Mouse (Mus musculus): ENCODE data around the gene Fgfr2. TPM values are rescaled to one million over a fixed set of nuclear protein-coding genes. Genes with fewer than 3 reads are reported as not detected.

Gene Fgfr2
- polyA plus RNA-seq, 1 experiment from 2014 or later, result 11.4 TPM

GRCm38 (mm10) chr7:130935793-130936471 is 2187.2 kb downstream of the Fgfr2 start, which contains the start of gene Htra1:
Htra1 (plus strand) TSS chr7:130936111.
- no peak within 1 kb of the TSS for H3K9ac ChIP-seq (ENCODE audit: low read depth, low read length)
- peaks cover 54% of the 10 kb centered on the region for H3K27me3 ChIP-seq (ENCODE audit: control insufficient read depth, insufficient read depth, low read depth, low read length)
- ATAC-seq (ENCODE audit: low read depth), result no peak

GRCm38 (mm10) chr7:130935421-130935792 is 2187.7 kb downstream of the Fgfr2 start:
- Histone ChIP-seq H3K27me3 (ENCODE audit: control insufficient read depth, insufficient read depth, low read depth, low read length) (peaks cover 54% of the 10 kb centered on the region), H3K4me2 (ENCODE audit: low read depth, low read length) (peak overlapping the region; percentile 57), H3K9me3 (replicated peaks; ENCODE audit: control insufficient read depth, low read length) (no peaks in the 10 kb centered on the region), H3K4me3 (ENCODE audit: low read depth, low read length) (peak overlapping the region; percentile 50), H3K36me3 (ENCODE audit: control insufficient read depth, insufficient read depth) (no peaks in the 10 kb centered on the region), H3K4me1 (ENCODE audit: control insufficient read depth, low read depth, low read length) (no peaks in the 10 kb centered on the region), H3K27ac (ENCODE audit: low read length) (no peak overlapping the region), H3K9ac (ENCODE audit: low read depth, low read length) (no peak overlapping the region)
- no peak for ATAC-seq (ENCODE audit: low read depth)
- WGBS (ENCODE audit: insufficient replicate concordance), result 10% methylated on average over 16 of the region's 16 CpGs

More at GRCm38 (mm10) chr7:130935793-130936471, 2187.2 kb downstream of the Fgfr2 start, which contains the start of gene Htra1:
- H3K4me3 ChIP-seq (ENCODE audit: low read depth, low read length), result peak within 1 kb of the TSS; percentile 50
- H3K4me2 ChIP-seq (ENCODE audit: low read depth, low read length), result peak within 1 kb of the TSS; percentile 57
- H3K27ac ChIP-seq (ENCODE audit: low read length), result no peak within 1 kb of the TSS
- no peaks in the 10 kb centered on the region for H3K9me3 ChIP-seq (replicated peaks; ENCODE audit: control insufficient read depth, low read length)
- H3K4me1 ChIP-seq (ENCODE audit: control insufficient read depth, low read depth, low read length), result no peaks in the 10 kb centered on the region
- 2% methylated on average over 70 of the region's 70 CpGs for WGBS (ENCODE audit: insufficient replicate concordance)
- H3K36me3 ChIP-seq (ENCODE audit: control insufficient read depth, insufficient read depth), result no peaks in the 10 kb centered on the region

GRCm38 (mm10) chr7:130934654-130935053 is 2188.5 kb downstream of the Fgfr2 start:
- H3K4me2 ChIP-seq (ENCODE audit: low read depth, low read length), result no peak overlapping the region
- H3K9ac ChIP-seq (ENCODE audit: low read depth, low read length), result no peak overlapping the region
- no peaks in the 10 kb centered on the region for H3K36me3 ChIP-seq (ENCODE audit: control insufficient read depth, insufficient read depth)
- H3K4me3 ChIP-seq (ENCODE audit: low read depth, low read length), result no peak overlapping the region
- 61% methylated on average over 4 of the region's 4 CpGs for WGBS (ENCODE audit: insufficient replicate concordance)
- ATAC-seq (ENCODE audit: low read depth), result no peak
- H3K4me1 ChIP-seq (ENCODE audit: control insufficient read depth, low read depth, low read length), result no peaks in the 10 kb centered on the region
- H3K9me3 ChIP-seq (replicated peaks; ENCODE audit: control insufficient read depth, low read length), result no peaks in the 10 kb centered on the region
- peaks cover 54% of the 10 kb centered on the region for H3K27me3 ChIP-seq (ENCODE audit: control insufficient read depth, insufficient read depth, low read depth, low read length)
- no peak overlapping the region for H3K27ac ChIP-seq (ENCODE audit: low read length)

GRCm38 (mm10) chr7:130932921-130933320 is 2190.2 kb downstream of the Fgfr2 start:
- Histone ChIP-seq H3K36me3 (ENCODE audit: control insufficient read depth, insufficient read depth) (no peaks in the 10 kb centered on the region), H3K27ac (ENCODE audit: low read length) (no peak overlapping the region), H3K27me3 (ENCODE audit: control insufficient read depth, insufficient read depth, low read depth, low read length) (peaks cover 45% of the 10 kb centered on the region), H3K4me2 (ENCODE audit: low read depth, low read length) (no peak overlapping the region), H3K4me3 (ENCODE audit: low read depth, low read length) (no peak overlapping the region), H3K9ac (ENCODE audit: low read depth, low read length) (no peak overlapping the region), H3K9me3 (replicated peaks; ENCODE audit: control insufficient read depth, low read length) (no peaks in the 10 kb centered on the region), H3K4me1 (ENCODE audit: control insufficient read depth, low read depth, low read length) (no peaks in the 10 kb centered on the region)
- no peak for ATAC-seq (ENCODE audit: low read depth)
- 69% methylated on average over 9 of the region's 9 CpGs for WGBS (ENCODE audit: insufficient replicate concordance)

GRCm38 (mm10) chr7:130930401-130930800 is 2192.7 kb downstream of the Fgfr2 start:
- Histone ChIP-seq H3K4me3 (ENCODE audit: low read depth, low read length) (no peak overlapping the region), H3K9ac (ENCODE audit: low read depth, low read length) (no peak overlapping the region), H3K27me3 (ENCODE audit: control insufficient read depth, insufficient read depth, low read depth, low read length) (peaks cover 20% of the 10 kb centered on the region), H3K27ac (ENCODE audit: low read length) (no peak overlapping the region), H3K9me3 (replicated peaks; ENCODE audit: control insufficient read depth, low read length) (no peaks in the 10 kb centered on the region), H3K4me2 (ENCODE audit: low read depth, low read length) (no peak overlapping the region), H3K36me3 (ENCODE audit: control insufficient read depth, insufficient read depth) (no peaks in the 10 kb centered on the region), H3K4me1 (ENCODE audit: control insufficient read depth, low read depth, low read length) (no peaks in the 10 kb centered on the region)
- 38% methylated on average over 3 of the region's 3 CpGs for WGBS (ENCODE audit: insufficient replicate concordance)
- no peak for ATAC-seq (ENCODE audit: low read depth)

- H3K4me1 ChIP-seq (ENCODE audit: control insufficient read depth, low read depth, low read length), result no peaks in the 10 kb centered on the region
- no peak for ATAC-seq (ENCODE audit: low read depth)
- H3K4me3 ChIP-seq (ENCODE audit: low read depth, low read length), result no peak overlapping the region
- no peaks in the 10 kb centered on the region for H3K36me3 ChIP-seq (ENCODE audit: control insufficient read depth, insufficient read depth)
- no peak overlapping the region for H3K27ac ChIP-seq (ENCODE audit: low read length)
- no peak overlapping the region for H3K9ac ChIP-seq (ENCODE audit: low read depth, low read length)
- no peaks in the 10 kb centered on the region for H3K27me3 ChIP-seq (ENCODE audit: control insufficient read depth, insufficient read depth, low read depth, low read length)
- 49% methylated on average over 13 of the region's 13 CpGs for WGBS (ENCODE audit: insufficient replicate concordance)
- H3K9me3 ChIP-seq (replicated peaks; ENCODE audit: control insufficient read depth, low read length), result no peaks in the 10 kb centered on the region
- H3K4me2 ChIP-seq (ENCODE audit: low read depth, low read length), result no peak overlapping the region
These were observed 2200.0 kb downstream of the Fgfr2 start for GRCm38 (mm10) chr7:130922981-130923731.

- no peaks in the 10 kb centered on the region for H3K36me3 ChIP-seq (ENCODE audit: control insufficient read depth, insufficient read depth)
- ATAC-seq (ENCODE audit: low read depth), result no peak
- H3K27ac ChIP-seq (ENCODE audit: low read length), result no peak overlapping the region
- H3K4me3 ChIP-seq (ENCODE audit: low read depth, low read length), result no peak overlapping the region
- no peaks in the 10 kb centered on the region for H3K27me3 ChIP-seq (ENCODE audit: control insufficient read depth, insufficient read depth, low read depth, low read length)
- no peak overlapping the region for H3K4me2 ChIP-seq (ENCODE audit: low read depth, low read length)
- H3K9ac ChIP-seq (ENCODE audit: low read depth, low read length), result no peak overlapping the region
- H3K4me1 ChIP-seq (ENCODE audit: control insufficient read depth, low read depth, low read length), result no peaks in the 10 kb centered on the region
- no peaks in the 10 kb centered on the region for H3K9me3 ChIP-seq (replicated peaks; ENCODE audit: control insufficient read depth, low read length)
- WGBS (ENCODE audit: insufficient replicate concordance), result 32% methylated on average over 2 of the region's 2 CpGs
These were observed 2204.9 kb downstream of the Fgfr2 start for GRCm38 (mm10) chr7:130918260-130918659.

GRCm38 (mm10) chr7:130914693-130915363 is 2208.3 kb downstream of the Fgfr2 start:
- WGBS (ENCODE audit: insufficient replicate concordance), result 41% methylated on average over 5 of the region's 5 CpGs

More at GRCm38 (mm10) chr7:130914693-130915363, 2208.3 kb downstream of the Fgfr2 start:
- no peak for ATAC-seq (ENCODE audit: low read depth)
- H3K4me1 ChIP-seq (ENCODE audit: control insufficient read depth, low read depth, low read length), result no peaks in the 10 kb centered on the region
- H3K9me3 ChIP-seq (replicated peaks; ENCODE audit: control insufficient read depth, low read length), result no peaks in the 10 kb centered on the region
- no peaks in the 10 kb centered on the region for H3K36me3 ChIP-seq (ENCODE audit: control insufficient read depth, insufficient read depth)
- no peak overlapping the region for H3K4me2 ChIP-seq (ENCODE audit: low read depth, low read length)
- no peak overlapping the region for H3K4me3 ChIP-seq (ENCODE audit: low read depth, low read length)
- H3K9ac ChIP-seq (ENCODE audit: low read depth, low read length), result no peak overlapping the region
- H3K27ac ChIP-seq (ENCODE audit: low read length), result no peak overlapping the region
- no peaks in the 10 kb centered on the region for H3K27me3 ChIP-seq (ENCODE audit: control insufficient read depth, insufficient read depth, low read depth, low read length)
